Mouse (Mus musculus): ENCODE data around the gene Fam114a1. TPM values are rescaled to one million over a fixed set of nuclear protein-coding genes. Genes with fewer than 3 reads are reported as not detected.

Fam114a1 gene
- polyA plus RNA-seq, 1 experiment = 18.9 TPM

DNA sequence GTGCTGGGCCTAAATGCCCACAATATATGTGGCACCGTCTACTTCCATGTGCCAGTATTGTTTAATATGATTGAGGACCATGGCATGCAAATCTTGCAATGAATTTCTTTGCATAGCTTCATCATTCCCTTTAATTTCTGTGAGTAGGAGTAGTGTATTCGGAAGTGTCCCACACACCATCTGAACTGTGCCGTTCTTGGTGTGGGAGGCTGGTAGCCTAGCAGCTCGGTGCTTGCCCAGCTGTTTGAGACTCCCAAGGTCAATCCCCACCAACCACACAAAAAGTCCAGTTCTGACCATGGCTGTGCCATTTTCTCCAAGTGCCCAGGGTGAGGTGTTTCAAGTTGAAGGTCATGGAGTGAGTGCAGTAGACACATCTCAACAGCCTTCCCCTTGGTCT, 52.1 kb downstream of the Fam114a1 start:
- Histone ChIP-seq H3K27me3 (ENCODE audit: control insufficient read depth, insufficient read depth, low read length) (no peaks in the 10 kb centered on the region), H3K36me3 (ENCODE audit: control insufficient read depth, insufficient read depth, low read length) (peaks cover 15% of the 10 kb centered on the region), H3K27ac (ENCODE audit: insufficient read depth, low read depth, low read length) (no peak overlapping the region), H3K4me1 (ENCODE audit: control insufficient read depth, insufficient read depth, insufficient read length, low read length) (peaks cover 2% of the 10 kb centered on the region; the same call in 1 of the 2 replicates), H3K4me3 (ENCODE audit: low read depth, low read length) (no peak overlapping the region)
- TF ChIP-seq POLR2A (IDR thresholded peaks at IDR 0.05; ENCODE audit: low read depth, low read length) (no peak), CTCF (IDR thresholded peaks at IDR 0.05; ENCODE audit: extremely low read depth, insufficient read length, insufficient replicate concordance, low read depth, low read length) (no peak)
- WGBS = 98% methylated on average over 4 of the region's 4 CpGs

GRCm38 (mm10) chr5:65024641-65025040, 54.8 kb downstream of the Fam114a1 start:
- no peak overlapping the region for H3K27ac ChIP-seq (ENCODE audit: insufficient read depth, low read depth, low read length)
- TF ChIP-seq CTCF (IDR thresholded peaks at IDR 0.05; ENCODE audit: extremely low read depth, insufficient read length, insufficient replicate concordance, low read depth, low read length) = no peak
- TF ChIP-seq POLR2A (IDR thresholded peaks at IDR 0.05; ENCODE audit: low read depth, low read length) = no peak
- no peaks in the 10 kb centered on the region for H3K27me3 ChIP-seq (ENCODE audit: control insufficient read depth, insufficient read depth, low read length)
- 75% methylated on average over 2 of the region's 2 CpGs for WGBS
- peaks cover 2% of the 10 kb centered on the region; the same call in 1 of the 2 replicates for H3K4me1 ChIP-seq (ENCODE audit: control insufficient read depth, insufficient read depth, insufficient read length, low read length)
- no peak overlapping the region for H3K4me3 ChIP-seq (ENCODE audit: low read depth, low read length)
- peaks cover 20% of the 10 kb centered on the region for H3K36me3 ChIP-seq (ENCODE audit: control insufficient read depth, insufficient read depth, low read length)

GRCm38 (mm10) chr5:65025916-65026315, 56.0 kb downstream of the Fam114a1 start:
- Histone ChIP-seq H3K36me3 (ENCODE audit: control insufficient read depth, insufficient read depth, low read length) (peaks cover 22% of the 10 kb centered on the region), H3K4me1 (ENCODE audit: control insufficient read depth, insufficient read depth, insufficient read length, low read length) (0 out of 2 replicates have a peak, but pooled peaks cover 2% of the 10 kb centered on the region), H3K27me3 (ENCODE audit: control insufficient read depth, insufficient read depth, low read length) (no peaks in the 10 kb centered on the region), H3K4me3 (ENCODE audit: low read depth, low read length) (no peak overlapping the region), H3K27ac (ENCODE audit: insufficient read depth, low read depth, low read length) (no peak overlapping the region)
- 24% methylated on average over 6 of the region's 6 CpGs for WGBS
- TF ChIP-seq POLR2A (IDR thresholded peaks at IDR 0.05; ENCODE audit: low read depth, low read length) (no peak), CTCF (IDR thresholded peaks at IDR 0.05; ENCODE audit: extremely low read depth, insufficient read length, insufficient replicate concordance, low read depth, low read length) (no peak)

- TF ChIP-seq CTCF (IDR thresholded peaks at IDR 0.05; ENCODE audit: extremely low read depth, insufficient read length, insufficient replicate concordance, low read depth, low read length) (no peak), POLR2A (IDR thresholded peaks at IDR 0.05; ENCODE audit: low read depth, low read length) (no peak)
- Histone ChIP-seq H3K4me3 (ENCODE audit: low read depth, low read length) (no peak overlapping the region), H3K36me3 (ENCODE audit: control insufficient read depth, insufficient read depth, low read length) (peaks cover 19% of the 10 kb centered on the region), H3K27ac (ENCODE audit: insufficient read depth, low read depth, low read length) (no peak overlapping the region), H3K27me3 (ENCODE audit: control insufficient read depth, insufficient read depth, low read length) (no peaks in the 10 kb centered on the region), H3K4me1 (ENCODE audit: control insufficient read depth, insufficient read depth, insufficient read length, low read length) (0 out of 2 replicates have a peak, but pooled peaks cover 2% of the 10 kb centered on the region)
- 75% methylated on average over 9 of the region's 9 CpGs for WGBS
Observed at GRCm38 (mm10) chr5:65026776-65027175, 56.9 kb downstream of the Fam114a1 start.

DNA sequence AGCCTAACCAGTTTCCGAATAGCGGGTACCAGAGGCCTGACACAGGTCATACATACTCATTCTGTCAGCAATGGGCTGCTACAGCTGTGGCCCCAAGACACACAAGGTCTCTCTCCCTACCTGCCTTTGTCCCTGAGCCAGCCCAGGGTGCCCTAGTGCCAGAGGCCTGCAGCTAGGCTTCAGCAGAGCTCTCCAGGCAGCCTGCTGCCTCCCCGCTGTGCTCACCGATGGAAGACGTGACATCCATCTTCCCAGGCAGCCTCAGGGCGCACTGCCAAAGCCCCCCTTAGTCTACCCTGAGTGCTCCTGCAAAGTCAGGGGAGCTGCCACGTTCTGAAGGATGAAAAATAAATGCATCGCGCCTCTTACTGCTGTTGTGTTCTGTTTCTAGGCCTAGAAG, 58.1 kb downstream of the Fam114a1 start:
- H3K4me1 ChIP-seq (ENCODE audit: control insufficient read depth, insufficient read depth, insufficient read length, low read length) = 0 out of 2 replicates have a peak, but pooled peaks cover 2% of the 10 kb centered on the region
- TF ChIP-seq CTCF (IDR thresholded peaks at IDR 0.05; ENCODE audit: extremely low read depth, insufficient read length, insufficient replicate concordance, low read depth, low read length) = no peak
- no peak for TF ChIP-seq POLR2A (IDR thresholded peaks at IDR 0.05; ENCODE audit: low read depth, low read length)
- no peaks in the 10 kb centered on the region for H3K27me3 ChIP-seq (ENCODE audit: control insufficient read depth, insufficient read depth, low read length)
- no peak overlapping the region for H3K27ac ChIP-seq (ENCODE audit: insufficient read depth, low read depth, low read length)
- peaks cover 20% of the 10 kb centered on the region for H3K36me3 ChIP-seq (ENCODE audit: control insufficient read depth, insufficient read depth, low read length)
- H3K4me3 ChIP-seq (ENCODE audit: low read depth, low read length) = no peak overlapping the region
- WGBS = 82% methylated on average over 9 of the region's 9 CpGs

- peaks cover 25% of the 10 kb centered on the region for H3K36me3 ChIP-seq (ENCODE audit: control insufficient read depth, insufficient read depth, low read length)
- no peaks in the 10 kb centered on the region for H3K27me3 ChIP-seq (ENCODE audit: control insufficient read depth, insufficient read depth, low read length)
Observed at GRCm38 (mm10) chr5:65036597-65036996, 66.7 kb downstream of the Fam114a1 start.

GRCm38 (mm10) chr5:65038305-65038704, 68.4 kb downstream of the Fam114a1 start:
- Histone ChIP-seq H3K27me3 (ENCODE audit: control insufficient read depth, insufficient read depth, low read length) (no peaks in the 10 kb centered on the region), H3K4me1 (ENCODE audit: control insufficient read depth, insufficient read depth, insufficient read length, low read length) (no peaks in the 10 kb centered on the region), H3K36me3 (ENCODE audit: control insufficient read depth, insufficient read depth, low read length) (peaks cover 17% of the 10 kb centered on the region), H3K4me3 (ENCODE audit: low read depth, low read length) (no peak overlapping the region), H3K27ac (ENCODE audit: insufficient read depth, low read depth, low read length) (peak overlapping the region; percentile 38; the same call in 1 of the 2 replicates)
- TF ChIP-seq POLR2A (IDR thresholded peaks at IDR 0.05; ENCODE audit: low read depth, low read length) (no peak), CTCF (IDR thresholded peaks at IDR 0.05; ENCODE audit: extremely low read depth, insufficient read length, insufficient replicate concordance, low read depth, low read length) (no peak)
- 67% methylated on average over 9 of the region's 9 CpGs for WGBS

More at GRCm38 (mm10) chr5:65036597-65036996, 66.7 kb downstream of the Fam114a1 start:
- TF ChIP-seq CTCF (IDR thresholded peaks at IDR 0.05; ENCODE audit: extremely low read depth, insufficient read length, insufficient replicate concordance, low read depth, low read length) = no peak
- TF ChIP-seq POLR2A (IDR thresholded peaks at IDR 0.05; ENCODE audit: low read depth, low read length) = no peak
- WGBS = 82% methylated on average over 13 of the region's 13 CpGs
- no peaks in the 10 kb centered on the region for H3K4me1 ChIP-seq (ENCODE audit: control insufficient read depth, insufficient read depth, insufficient read length, low read length)
- H3K27ac ChIP-seq (ENCODE audit: insufficient read depth, low read depth, low read length) = no peak overlapping the region
- H3K4me3 ChIP-seq (ENCODE audit: low read depth, low read length) = no peak overlapping the region
